Mouse (Mus musculus) spleen, adult 2 months (tissue): ENCODE data around the gene Tspan1. TPM values are rescaled to one million over a fixed set of nuclear protein-coding genes. Genes with fewer than 3 reads are reported as not detected.

ENCODE experiments used
- DNase-seq, 2 experiments: peaks; one replicate each; pipeline versions ENCODE4 v3.0.0 to v3.0.0-alpha.2; 2012 to 2021; ENCODE audit warnings: low spot score in 2 of 2, low read depth in 1 of 2
- H3K27ac ChIP-seq: fragments of 200-500 bp; 2 replicates; pipeline ENCODE4 v1.5.1; 2012; ENCODE audit warnings: low read length, inconsistent platforms; ENCODE audit not compliant: insufficient read depth
- H3K27me3 ChIP-seq: fragments of 200-500 bp; 2 replicates; pipeline ENCODE4 v1.6.1; 2012; ENCODE audit warnings: mild to moderate bottlenecking, moderate library complexity, low read length, inconsistent platforms; ENCODE audit not compliant: control insufficient read depth, insufficient read depth
- H3K36me3 ChIP-seq: fragments of 200-500 bp; 2 replicates; pipeline ENCODE4 v1.6.1; 2012; ENCODE audit warnings: mild to moderate bottlenecking, low read length, inconsistent platforms; ENCODE audit not compliant: control insufficient read depth, insufficient read depth
- H3K4me1 ChIP-seq: fragments of 200-500 bp; 2 replicates; pipeline ENCODE4 v1.6.1; 2011; ENCODE audit warnings: inconsistent platforms; ENCODE audit not compliant: control insufficient read depth, insufficient read depth, insufficient read length
- H3K4me3 ChIP-seq: fragments of 200-500 bp; 2 replicates; pipeline ENCODE4 v1.5.1; 2011; ENCODE audit warnings: mild to moderate bottlenecking, inconsistent platforms; ENCODE audit not compliant: insufficient read depth, insufficient read length; ENCODE audit errors: extremely low read depth
- CTCF ChIP-seq: fragments of 200-500 bp; IDR thresholded peaks from 2 replicates; pipeline ENCODE4 v1.5.1; 2011; ENCODE audit warnings: mild to moderate bottlenecking, inconsistent platforms; ENCODE audit not compliant: insufficient read depth, insufficient read length, insufficient replicate concordance; ENCODE audit errors: extremely low read depth
- POLR2A ChIP-seq: fragments of 200-500 bp; IDR thresholded peaks from 2 replicates; pipeline ENCODE4 v1.6.1; 2011; ENCODE audit warnings: low read depth, low read length, inconsistent platforms
- WGBS: fragments of 180-500 bp; shearing (Covaris S2); methylation state at CpG from one replicate; pipeline ENCODE4 v1.1.7; 2018; 5-methylcytosine and 5-hydroxymethylcytosine counted together
- polyA plus RNA-seq: library from polyadenylated mRNA; depleted of rRNA; stranded (reverse); fragments of >200 nt; gene quantifications from 2 replicates; pipeline ENCODE4 v1.2.3, GENCODE M21; 2012

The Tspan1 gene
- polyA plus RNA-seq, 1 experiment, result not detected

DNA sequence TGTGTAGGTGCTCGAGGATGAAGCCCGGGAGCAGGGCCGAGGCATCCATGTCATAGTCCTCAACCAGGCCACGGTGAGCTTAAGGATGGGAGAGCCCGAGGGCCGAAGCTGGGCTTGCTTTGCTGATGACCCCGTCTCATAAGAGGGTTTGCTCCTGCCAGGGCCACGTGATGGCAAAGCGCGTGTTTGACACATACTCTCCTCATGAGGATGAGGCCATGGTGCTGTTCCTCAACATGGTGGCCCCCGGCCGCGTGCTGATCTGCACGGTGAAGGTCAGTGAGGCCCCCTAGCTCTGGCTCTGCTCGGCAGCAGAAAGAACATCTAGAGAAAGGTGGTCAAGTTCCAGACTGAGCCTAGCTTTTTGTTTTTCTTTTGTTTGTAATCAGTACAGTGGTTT, 14.7 kb downstream of the Tspan1 start:
- no peak for TF ChIP-seq POLR2A
- no peak for TF ChIP-seq CTCF
- H3K36me3 ChIP-seq, result peaks cover 26% of the 10 kb centered on the region
- WGBS, result 94% methylated on average over 15 of the region's 15 CpGs
- H3K4me3 ChIP-seq, result no peak overlapping the region
- DNase-seq, result no peak
- no peaks in the 10 kb centered on the region for H3K27me3 ChIP-seq
- peaks cover 7% of the 10 kb centered on the region; the same call in 1 of the 2 replicates for H3K4me1 ChIP-seq
- no peak overlapping the region for H3K27ac ChIP-seq

DNA sequence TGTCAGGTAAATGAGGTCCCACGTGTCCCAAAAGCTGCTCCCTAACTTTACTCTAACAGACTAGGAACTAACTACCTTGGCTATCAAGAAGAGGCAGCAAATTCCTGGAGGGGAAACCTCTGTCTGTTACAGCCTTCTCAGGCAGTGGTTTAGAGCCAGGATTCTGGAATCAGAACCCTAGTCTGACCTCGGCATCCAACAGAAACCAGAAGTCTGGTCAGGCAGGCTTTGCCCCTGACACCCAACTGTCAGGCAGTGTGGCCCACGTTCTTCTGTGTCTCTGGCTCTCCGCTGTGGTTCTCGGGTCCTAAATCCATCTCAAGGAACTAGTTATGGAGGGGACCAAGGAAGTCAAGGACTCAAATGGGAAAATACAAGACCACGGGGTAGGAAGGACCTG, 16.2 kb downstream of the Tspan1 start, which contains the start of gene Lurap1:
Gene Lurap1 (minus strand): TSS at position 101 of the 400 bp plus-strand sequence.
- TF ChIP-seq CTCF, result no peak
- TF ChIP-seq POLR2A, result no peak
- Histone ChIP-seq H3K4me1 (peaks cover 7% of the 10 kb centered on the region; the same call in 1 of the 2 replicates), H3K27ac (peak within 1 kb of the TSS; percentile 76), H3K36me3 (peaks cover 22% of the 10 kb centered on the region), H3K27me3 (no peaks in the 10 kb centered on the region), H3K4me3 (peak within 1 kb of the TSS; percentile 77)
- WGBS, result 76% methylated on average over 6 of the region's 6 CpGs
- no peak for DNase-seq

DNA sequence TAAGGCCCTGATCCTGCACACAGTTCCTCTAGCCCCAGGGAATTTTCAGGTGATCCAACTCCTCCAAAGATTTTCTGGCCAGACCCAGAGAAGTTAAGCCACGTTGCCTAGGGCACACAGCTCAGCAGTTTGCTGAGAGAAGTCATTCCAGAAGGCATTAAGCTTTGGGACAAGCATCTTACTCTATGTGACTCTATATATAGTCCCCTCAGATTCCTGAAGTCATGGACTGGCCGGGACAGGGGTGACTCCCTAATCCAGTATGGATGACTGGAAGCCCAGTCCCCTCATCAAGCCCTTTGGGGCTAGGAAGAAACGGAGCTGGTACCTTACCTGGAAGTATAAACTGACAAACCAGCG, 16.6 kb downstream of the Tspan1 start:
- peaks cover 19% of the 10 kb centered on the region for H3K36me3 ChIP-seq
- WGBS, result 37% methylated on average over 4 of the region's 4 CpGs
- TF ChIP-seq POLR2A (no peak), CTCF (no peak)
- H3K27ac ChIP-seq, result no peak overlapping the region
- no peaks in the 10 kb centered on the region for H3K27me3 ChIP-seq
- no peak for DNase-seq
- H3K4me1 ChIP-seq, result peaks cover 7% of the 10 kb centered on the region; the same call in 1 of the 2 replicates
- peak overlapping the region; percentile 77 for H3K4me3 ChIP-seq

DNA sequence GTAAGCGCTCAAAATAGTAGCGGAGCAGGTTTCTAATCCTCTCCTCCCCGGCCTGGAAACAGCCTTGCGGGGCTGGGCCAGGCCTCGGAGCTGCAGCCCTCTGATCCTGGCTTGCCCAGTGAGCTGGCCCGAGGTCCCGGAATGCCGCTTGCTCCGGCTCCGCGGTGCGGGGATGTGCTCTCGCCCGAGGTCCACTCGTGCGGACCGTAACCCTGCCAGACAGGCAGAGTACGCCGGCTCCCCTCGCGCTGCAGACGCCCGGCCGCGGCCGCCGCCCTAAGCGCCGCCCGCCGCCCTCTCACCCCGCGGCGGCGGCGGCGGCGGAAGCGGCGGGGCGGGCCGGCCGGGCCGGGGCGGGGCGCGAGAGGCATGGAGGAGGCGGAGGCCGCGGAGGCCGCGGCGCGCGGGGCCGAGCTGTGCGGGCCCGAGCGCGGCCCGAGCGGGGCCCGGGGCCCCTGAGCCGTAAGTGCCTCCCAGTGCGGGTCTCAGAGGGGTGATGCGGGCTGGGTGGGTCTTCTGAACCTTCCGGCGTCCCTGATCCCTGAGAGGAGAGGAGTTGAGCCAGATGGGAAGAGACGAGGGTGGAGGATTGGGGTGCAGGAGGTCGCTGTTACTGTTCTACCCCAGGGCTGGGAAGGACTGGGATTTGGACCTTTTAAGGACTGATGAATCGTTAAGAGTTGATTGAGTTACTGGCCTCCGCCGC, 17.1 kb downstream of the Tspan1 start:
- peak in 1 of 2 experiments; percentile 63 for DNase-seq
- Histone ChIP-seq H3K4me1 (peaks cover 7% of the 10 kb centered on the region; the same call in 1 of the 2 replicates), H3K4me3 (peak overlapping the region; percentile 77), H3K27ac (peak overlapping the region; percentile 76), H3K27me3 (no peaks in the 10 kb centered on the region), H3K36me3 (peaks cover 15% of the 10 kb centered on the region)
- peak; percentile 58 for TF ChIP-seq POLR2A
- no peak for TF ChIP-seq CTCF
- WGBS, result 1% methylated on average over 63 of the region's 73 CpGs

DNA sequence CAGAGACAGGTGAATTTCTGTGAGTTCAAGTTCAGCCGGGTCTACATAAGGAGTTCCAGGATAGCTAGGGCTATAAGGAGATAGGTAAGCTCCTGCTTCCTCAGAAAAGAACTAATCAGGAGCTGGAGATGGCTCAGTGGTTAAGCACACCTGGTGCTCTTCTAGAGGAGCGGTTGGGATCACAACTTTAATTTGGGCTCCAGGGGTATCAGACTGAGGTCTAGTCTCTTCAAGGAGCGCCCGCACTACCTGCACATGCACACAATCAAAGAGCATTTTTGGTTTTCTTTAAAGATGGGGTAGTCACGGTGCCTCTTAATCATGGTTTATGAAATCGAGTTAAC, 17.6 kb downstream of the Tspan1 start:
- 0 out of 2 replicates have a peak, but pooled peaks cover under 1% of the 10 kb centered on the region for H3K27me3 ChIP-seq
- WGBS, result 35% methylated on average over 6 of the region's 6 CpGs
- no peak for DNase-seq
- TF ChIP-seq CTCF (no peak), POLR2A (no peak)
- H3K27ac ChIP-seq, result peak overlapping the region; percentile 76
- H3K36me3 ChIP-seq, result peaks cover 13% of the 10 kb centered on the region
- peaks cover 7% of the 10 kb centered on the region; the same call in 1 of the 2 replicates for H3K4me1 ChIP-seq
- peak overlapping the region; percentile 76; the same call in 1 of the 2 replicates for H3K4me3 ChIP-seq

DNA sequence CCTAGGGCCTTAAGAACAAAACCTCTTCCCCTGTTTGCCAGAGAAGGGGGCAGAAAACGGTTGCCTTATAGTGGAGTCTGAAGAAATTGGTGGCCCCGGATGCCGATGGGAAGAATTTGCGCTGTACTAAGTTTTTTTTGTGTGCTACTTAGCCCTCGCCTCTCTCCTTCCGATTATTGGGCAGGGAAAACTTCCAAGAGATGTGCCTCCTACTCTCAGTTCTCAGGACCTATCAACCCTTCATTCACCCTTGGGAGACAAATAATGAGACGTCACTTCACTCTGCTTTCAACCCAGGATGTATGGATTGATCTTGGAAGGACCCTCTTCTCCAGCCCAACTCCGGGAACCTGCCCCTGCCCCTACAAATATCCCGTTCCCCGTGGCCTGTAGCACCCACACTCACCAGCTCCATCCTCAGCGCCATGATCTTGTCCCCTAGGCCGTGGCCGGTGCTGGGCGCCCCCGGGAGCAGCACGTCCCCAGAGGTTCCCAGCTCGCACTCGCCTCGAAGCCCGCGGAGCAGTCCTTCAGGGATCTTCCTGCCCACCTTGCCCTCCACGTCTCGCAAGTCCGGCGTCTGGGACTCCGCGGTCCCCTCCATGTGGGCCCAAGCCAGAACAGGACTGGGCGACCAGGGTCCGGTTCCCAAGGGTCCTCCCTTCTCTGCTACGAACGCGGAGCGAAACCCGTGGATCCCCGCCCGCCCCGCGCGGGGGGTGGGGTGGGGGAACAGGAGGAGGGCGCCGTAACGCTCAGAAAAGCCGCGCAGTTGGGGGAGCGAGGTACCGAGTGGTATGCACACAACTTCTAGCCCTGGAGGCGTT, 23.3 kb downstream of the Tspan1 start:
- Histone ChIP-seq H3K27me3 (peaks cover 4% of the 10 kb centered on the region), H3K4me3 (peak overlapping the region; percentile 69), H3K36me3 (no peaks in the 10 kb centered on the region), H3K27ac (no peak overlapping the region), H3K4me1 (peaks cover 7% of the 10 kb centered on the region)
- 2% methylated on average over 47 of the region's 47 CpGs for WGBS
- peak in 1 of 2 experiments; percentile 51 for DNase-seq
- TF ChIP-seq CTCF, result no peak
- TF ChIP-seq POLR2A, result no peak
